Mouse (Mus musculus) thymus, adult 2 months (tissue): Measurements from ENCODE around the gene Pigl.

Source experiments
- CTCF ChIP-seq: fragments of 200-500 bp; IDR thresholded peaks from 2 replicates; pipeline ENCODE4 v1.5.1; 2012; ENCODE audit warnings: mild to moderate bottlenecking, control low read depth, low read length, moderate library complexity, borderline replicate concordance; ENCODE audit not compliant: control insufficient read depth, poor library complexity, insufficient read depth; ENCODE audit errors: extremely low read depth
- POLR2A ChIP-seq: fragments of 200-500 bp; IDR thresholded peaks from 2 replicates; pipeline ENCODE4 v1.6.1; 2012; ENCODE audit warnings: mild to moderate bottlenecking, low read length, control low read depth, moderate library complexity; ENCODE audit not compliant: control insufficient read depth, poor library complexity, insufficient read depth; ENCODE audit errors: extremely low read depth

GRCm38 (mm10) chr11:62507683-62508082, 49.4 kb downstream of the Pigl start:
- TF ChIP-seq POLR2A: no peak
- TF ChIP-seq CTCF: no peak
